Mouse (Mus musculus) thymus, adult 2 months (tissue): Measurements from ENCODE around the gene Rgs6.

Experiments used
- CTCF ChIP-seq: fragments of 200-500 bp; IDR thresholded peaks from 2 replicates; pipeline ENCODE4 v1.5.1; 2012; ENCODE audit warnings: mild to moderate bottlenecking, control low read depth, low read length, moderate library complexity, borderline replicate concordance; ENCODE audit not compliant: control insufficient read depth, poor library complexity, insufficient read depth; ENCODE audit errors: extremely low read depth
- POLR2A ChIP-seq: fragments of 200-500 bp; IDR thresholded peaks from 2 replicates; pipeline ENCODE4 v1.6.1; 2012; ENCODE audit warnings: mild to moderate bottlenecking, low read length, control low read depth, moderate library complexity; ENCODE audit not compliant: control insufficient read depth, poor library complexity, insufficient read depth; ENCODE audit errors: extremely low read depth

- TF ChIP-seq CTCF, result no peak
- TF ChIP-seq POLR2A, result no peak
These were observed 426.0 kb downstream of the Rgs6 start for GRCm38 (mm10) chr12:83013918-83014691.
